Mouse (Mus musculus) 3T3-L1 (cell line): ENCODE data around the gene Arl8b.

Experiments
- DNase-seq: peaks from one replicate; pipeline ENCODE4 v3.0.0-alpha.2; 2015; ENCODE audit warnings: low read depth, low spot score

Gene Arl8b

GRCm38 (mm10) chr6:108782526-108783183 is at the start of gene Arl8b:
TSS of gene Arl8b (plus strand) at chr6:108783099.
- DNase-seq, result peak; percentile 96

- peak; percentile 94 for DNase-seq
Measured at GRCm38 (mm10) chr6:108735910-108736750, 46.8 kb upstream of the Arl8b start.

DNA sequence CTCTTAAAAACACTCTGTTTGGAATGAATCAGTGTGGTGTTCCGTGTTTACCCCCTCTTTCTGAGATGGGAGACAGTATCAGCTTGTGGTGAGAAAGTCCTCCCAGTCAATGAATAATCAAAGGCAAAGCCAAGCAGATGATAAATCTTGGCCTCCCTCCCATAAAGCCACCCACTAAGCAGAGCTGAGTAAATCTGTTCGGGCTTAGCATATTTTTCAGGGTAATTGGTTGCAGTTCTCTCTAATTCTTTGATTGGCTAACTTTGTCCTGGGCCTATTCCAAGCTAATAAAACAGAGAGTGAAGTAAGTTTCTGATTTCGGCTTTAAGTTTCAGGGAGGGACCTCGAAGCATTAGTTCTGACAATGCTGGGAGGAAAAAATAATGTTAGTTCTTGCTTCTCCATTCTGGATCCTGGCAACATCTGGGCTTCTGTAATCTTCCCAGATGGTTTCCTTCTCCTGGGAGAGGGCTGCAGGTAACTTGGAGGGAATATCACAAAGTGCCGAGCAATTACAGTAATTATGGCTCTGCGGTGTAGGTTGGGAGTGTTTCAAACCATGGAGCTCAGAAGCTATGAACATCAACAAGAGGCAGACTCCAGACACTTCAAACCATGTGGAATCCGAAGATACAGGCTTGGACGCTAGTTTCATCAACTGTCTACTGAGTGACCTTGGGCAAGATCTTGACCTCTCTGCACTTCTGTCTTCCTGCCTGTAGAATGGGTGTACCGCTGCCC is 44.3 kb upstream of the Arl8b start:
- peak; percentile 30 for DNase-seq

DNA sequence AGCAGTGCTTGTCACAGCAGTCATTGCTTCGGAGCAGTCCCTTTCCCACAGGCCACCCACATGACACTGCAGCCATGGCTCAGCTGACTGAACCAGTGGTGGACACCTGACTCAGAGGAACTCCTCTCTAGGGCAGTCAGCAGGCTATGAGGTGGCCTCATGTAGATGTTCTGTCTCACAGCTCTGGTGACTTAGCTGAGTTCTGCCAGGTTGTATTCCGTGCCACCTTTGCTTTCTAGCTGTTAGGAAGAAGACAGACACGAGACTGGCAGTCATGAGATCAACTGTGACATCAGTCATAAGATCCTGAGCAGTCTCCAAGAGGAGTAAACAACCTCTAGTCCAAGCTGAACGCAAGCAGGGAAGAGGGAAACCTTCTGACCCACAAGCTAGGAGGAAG is 42.3 kb upstream of the Arl8b start:
- DNase-seq, result no peak

- no peak for DNase-seq
Measured at GRCm38 (mm10) chr6:108743730-108744129, 39.2 kb upstream of the Arl8b start.

- no peak for DNase-seq
Measured at GRCm38 (mm10) chr6:108751324-108751723, 31.6 kb upstream of the Arl8b start.

- peak; percentile 72 for DNase-seq
Measured at GRCm38 (mm10) chr6:108752395-108752794, 30.5 kb upstream of the Arl8b start.

- DNase-seq, result no peak
Measured at GRCm38 (mm10) chr6:108753536-108753935, 29.4 kb upstream of the Arl8b start.

GRCm38 (mm10) chr6:108754376-108754775 is 28.5 kb upstream of the Arl8b start:
- peak; percentile 82 for DNase-seq

DNA sequence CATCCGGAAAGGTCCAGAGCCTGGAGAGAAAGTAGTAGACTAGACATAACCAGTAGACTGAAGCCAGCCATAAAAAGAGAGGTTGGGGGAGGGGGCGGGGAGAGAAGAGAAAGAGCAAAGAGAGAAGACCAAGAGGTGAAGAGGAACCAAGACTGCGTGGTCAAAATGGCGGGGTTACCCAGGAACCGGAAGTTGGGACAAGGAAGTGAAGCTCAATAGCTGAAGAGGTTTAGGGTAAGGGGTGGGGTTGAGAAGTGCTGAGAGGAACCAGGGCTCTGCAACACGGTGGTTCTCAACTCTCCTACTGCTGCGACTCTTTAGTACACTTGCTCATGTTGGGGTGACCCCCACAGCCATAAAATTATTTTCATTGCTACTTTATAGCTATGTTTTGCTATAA is 27.0 kb upstream of the Arl8b start:
- no peak for DNase-seq

GRCm38 (mm10) chr6:108758997-108759697 is 23.8 kb upstream of the Arl8b start:
- DNase-seq, result no peak

DNA sequence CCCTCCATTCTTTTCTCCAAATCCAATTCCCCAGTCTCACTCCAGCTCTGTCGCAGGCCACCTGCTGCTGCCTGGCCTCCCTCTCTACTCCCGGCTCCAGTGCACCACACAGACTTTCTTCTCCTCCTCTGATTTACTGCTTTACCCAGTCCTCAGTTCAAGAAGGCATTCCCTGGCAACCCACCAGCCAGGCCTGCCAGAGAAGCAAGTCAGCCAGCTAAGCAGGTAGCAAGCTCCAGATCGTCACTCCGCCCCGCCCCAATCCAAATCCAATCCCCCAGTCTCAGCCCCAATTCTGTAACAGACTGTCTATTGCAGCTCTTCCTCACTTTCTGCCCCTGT is 23.2 kb upstream of the Arl8b start:
- no peak for DNase-seq

- no peak for DNase-seq
Measured at GRCm38 (mm10) chr6:108770880-108771279, 12.0 kb upstream of the Arl8b start.

- peak; percentile 88 for DNase-seq
Measured at GRCm38 (mm10) chr6:108772913-108773312, 10.0 kb upstream of the Arl8b start.

- DNase-seq, result no peak
Measured at GRCm38 (mm10) chr6:108773480-108773879, 9.4 kb upstream of the Arl8b start.

DNA sequence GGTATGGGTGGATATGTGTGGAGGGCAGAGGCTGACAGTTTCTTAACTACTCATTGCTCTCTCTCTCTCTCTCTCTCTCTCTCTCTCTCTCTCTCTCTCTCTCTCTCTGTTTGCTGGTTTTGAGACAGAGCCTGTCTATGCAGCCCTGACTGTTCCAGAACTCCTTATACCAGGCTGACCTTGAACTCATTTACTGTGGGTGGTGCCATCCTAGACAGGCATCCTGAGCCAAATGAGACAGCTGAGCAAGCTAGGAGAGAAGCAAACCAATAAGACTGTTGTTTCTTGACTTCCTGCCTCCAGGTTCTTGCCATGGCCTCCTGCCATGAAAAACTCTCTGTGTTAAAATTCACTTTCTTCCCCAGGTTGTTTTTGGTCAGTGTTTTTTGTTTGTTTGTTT is 6.6 kb upstream of the Arl8b start:
- no peak for DNase-seq

DNA sequence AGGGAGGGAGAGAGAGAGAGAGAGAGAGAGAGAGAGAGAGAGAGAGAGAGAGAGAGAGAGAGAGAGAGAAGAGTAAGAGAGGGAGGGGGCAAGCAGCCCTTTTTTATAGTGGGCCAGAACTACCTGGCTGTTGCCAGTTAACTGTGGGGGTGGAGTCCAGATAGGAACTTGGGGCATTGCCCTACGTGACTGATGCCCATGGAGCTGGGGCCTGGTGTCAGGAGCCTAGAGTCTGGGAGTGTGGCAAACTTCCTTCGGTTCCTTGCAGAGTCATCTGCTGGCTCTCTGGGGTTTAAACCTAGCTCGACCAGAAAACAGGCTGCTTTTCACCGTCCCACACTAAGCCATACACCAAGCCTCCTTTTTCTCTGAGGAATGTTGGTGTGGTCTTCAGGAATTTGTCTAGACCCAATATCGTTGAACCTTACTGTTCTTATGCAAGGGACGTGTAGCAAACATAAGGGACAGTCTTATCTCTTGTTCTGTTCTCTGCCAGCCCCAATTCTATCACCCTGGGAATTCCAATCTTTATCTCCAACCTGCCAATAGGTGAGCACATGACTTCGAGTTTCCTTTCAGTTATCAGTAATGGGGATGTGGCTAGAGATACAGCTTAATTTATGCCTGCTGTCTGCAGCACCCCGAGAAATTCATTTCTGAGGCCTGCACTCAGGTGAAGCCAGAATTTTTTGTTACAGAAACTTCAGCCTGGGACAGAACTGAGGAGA is 5.2 kb upstream of the Arl8b start:
- DNase-seq, result no peak

DNA sequence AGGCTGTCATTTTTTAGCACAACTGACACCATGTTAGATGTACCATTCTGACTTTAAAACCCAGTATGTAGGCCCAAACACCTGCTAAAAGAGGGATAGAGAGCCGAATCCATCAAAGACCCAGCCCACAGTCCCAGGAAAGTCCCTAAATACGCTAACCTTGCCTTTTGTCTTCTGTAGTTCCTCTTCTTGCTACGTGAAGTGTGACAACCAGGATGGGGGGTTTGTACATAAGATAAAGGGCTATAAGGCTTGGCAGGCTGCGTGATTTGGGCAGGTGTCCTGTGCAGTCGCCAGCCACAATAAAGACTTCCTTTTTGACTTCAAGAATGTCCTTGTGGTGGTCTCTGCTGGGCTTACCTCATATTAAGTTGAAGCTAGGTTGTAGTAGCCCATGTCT is 4.5 kb upstream of the Arl8b start:
- no peak for DNase-seq

- no peak for DNase-seq
Measured at GRCm38 (mm10) chr6:108781865-108782264, 1.0 kb upstream of the Arl8b start.

DNA sequence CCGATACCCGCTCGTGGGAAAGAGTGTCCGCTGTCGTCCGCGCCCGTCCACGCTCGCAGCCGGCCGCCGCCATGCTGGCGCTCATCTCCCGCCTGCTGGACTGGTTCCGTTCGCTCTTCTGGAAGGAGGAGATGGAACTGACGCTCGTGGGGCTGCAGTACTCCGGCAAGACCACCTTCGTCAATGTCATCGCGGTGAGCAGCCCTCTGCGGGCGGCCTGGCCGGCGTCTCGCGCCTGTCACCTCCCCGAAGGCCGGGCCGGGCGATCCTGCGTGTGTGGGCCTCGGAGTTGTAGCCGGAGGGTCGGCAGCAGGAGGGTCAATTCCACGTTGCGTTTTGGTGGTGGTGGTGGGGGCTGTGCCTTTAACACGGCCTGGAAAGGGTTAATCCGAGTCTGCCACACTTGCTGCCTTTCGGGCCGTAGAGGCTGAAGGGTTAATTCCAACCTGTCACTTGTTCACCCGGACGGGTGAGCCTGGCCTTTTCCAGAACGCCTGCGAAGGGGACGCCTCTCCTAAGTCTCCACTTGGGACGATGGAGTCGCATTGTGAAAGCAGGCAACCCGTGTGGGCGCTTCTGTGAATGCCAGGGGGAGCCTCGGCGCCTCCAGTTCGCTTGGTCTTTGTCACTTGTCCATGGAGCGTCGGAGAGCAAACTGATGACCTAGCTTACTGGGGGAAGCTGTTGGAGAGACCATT is 434 bp downstream of the Arl8b start:
- DNase-seq, result peak; percentile 63

- peak; percentile 59 for DNase-seq
Measured at GRCm38 (mm10) chr6:108784056-108784455, 1.2 kb downstream of the Arl8b start.
